Mouse (Mus musculus) heart, embryonic 16.5 days (tissue): Measurements from ENCODE around the gene Kcnj11. TPM values are rescaled to one million over a fixed set of nuclear protein-coding genes. Genes with fewer than 3 reads are reported as not detected.

Experiments
- ATAC-seq: fragments of 200-750 bp; cut with Nextera tagmentation; replicated peaks from 2 replicates; pipeline ENCODE4 v1.8.0; 2017; ENCODE audit warnings: moderate number of reproducible peaks; ENCODE audit not compliant: insufficient read depth, low FRiP score; ENCODE audit errors: extremely low read depth
- H3K27ac ChIP-seq: fragments of 300-500 bp; sonication (generic); 2 replicates; pipeline ENCODE4 v1.5.1; 2014; ENCODE audit warnings: mild to moderate bottlenecking, low read length, control low read depth, moderate library complexity
- H3K27me3 ChIP-seq: fragments of 300-500 bp; sonication (generic); 2 replicates; pipeline ENCODE4 v1.6.1; 2014; ENCODE audit warnings: low read length, mixed read lengths; ENCODE audit not compliant: control insufficient read depth, insufficient read depth
- H3K36me3 ChIP-seq: fragments of 300-500 bp; sonication (generic); 2 replicates; pipeline ENCODE4 v1.6.1; 2014; ENCODE audit not compliant: control insufficient read depth, insufficient read depth
- H3K4me1 ChIP-seq: fragments of 300-500 bp; sonication (generic); 2 replicates; pipeline ENCODE4 v1.6.1; 2014; ENCODE audit warnings: low read length, mixed read lengths; ENCODE audit not compliant: control insufficient read depth, insufficient read depth
- H3K4me2 ChIP-seq: fragments of 300-500 bp; sonication (generic); 2 replicates; pipeline ENCODE4 v1.6.1; 2014; ENCODE audit warnings: low read depth, mild to moderate bottlenecking, control low read depth, low read length
- H3K4me3 ChIP-seq: fragments of 300-500 bp; sonication (generic); 2 replicates; pipeline ENCODE4 v1.5.1; 2014; ENCODE audit warnings: mild to moderate bottlenecking, control low read depth, low read length
- H3K9ac ChIP-seq: fragments of 300-500 bp; sonication (generic); 2 replicates; pipeline ENCODE4 v1.6.1; 2014; ENCODE audit warnings: low read length, control low read depth
- H3K9me3 ChIP-seq: fragments of 300-500 bp; sonication (generic); replicated peaks from 2 replicates; pipeline ENCODE4 v1.6.1; 2016; ENCODE audit warnings: low read length; ENCODE audit not compliant: control insufficient read depth
- WGBS: fragments of 180-500 bp; shearing (Covaris S2); extraction: QIAGEN DNeasy Blood & Tissue Kit; methylation state at CpG from one replicate; pipeline ENCODE4 v1.1.7; 2014; 5-methylcytosine and 5-hydroxymethylcytosine counted together
- polyA plus RNA-seq: library from polyadenylated mRNA; unstranded; fragments of >200 nt; fragmentation: Nextera tagmentation; extraction: Ambion mirVana; gene quantifications from 2 replicates; pipeline ENCODE4 v1.2.1, GENCODE M21; 2015

The Kcnj11 gene
- polyA plus RNA-seq, 1 experiment from 2014 or later, result 10.4 TPM

DNA sequence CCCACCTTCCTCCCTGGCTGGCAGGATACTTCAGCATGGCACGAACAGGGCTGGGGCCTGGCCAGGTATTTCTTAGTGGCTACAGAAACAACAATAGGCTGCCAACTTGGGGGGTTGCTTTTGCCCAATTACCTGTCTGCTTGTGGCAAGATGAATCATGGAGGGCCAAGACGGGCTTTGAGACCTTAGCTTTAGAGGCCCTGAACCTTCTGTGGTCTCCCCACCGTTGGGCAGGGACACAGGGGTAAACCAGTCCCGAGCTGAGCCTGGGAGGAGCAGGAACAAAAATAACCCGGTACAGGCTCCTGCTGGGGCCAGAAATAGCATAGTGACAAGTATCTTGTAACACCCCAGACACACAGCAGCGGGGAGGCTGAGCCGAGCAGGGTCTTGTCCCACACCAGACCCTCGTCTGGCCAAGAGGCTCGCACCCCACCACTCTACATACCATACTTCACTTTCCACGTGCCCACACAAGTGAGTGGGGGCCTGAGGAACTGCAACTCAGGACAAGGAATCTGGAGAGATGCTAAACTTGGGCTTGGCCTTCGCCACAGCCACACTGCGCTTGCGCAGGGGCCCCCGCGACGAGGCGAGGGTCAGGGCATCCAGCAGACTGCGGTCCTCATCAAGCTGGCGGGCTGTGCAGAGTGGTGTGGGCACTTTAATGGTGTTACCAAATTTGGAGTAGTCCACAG, 2.2 kb downstream of the Kcnj11 start:
- H3K9ac ChIP-seq, result peak overlapping the region; percentile 82
- no peaks in the 10 kb centered on the region for H3K36me3 ChIP-seq
- peak; percentile 73 for ATAC-seq
- H3K4me1 ChIP-seq, result peaks cover 10% of the 10 kb centered on the region
- WGBS, result 49% methylated on average over 19 of the region's 19 CpGs
- H3K4me3 ChIP-seq, result peak overlapping the region; percentile 52
- peak overlapping the region; percentile 71 for H3K4me2 ChIP-seq
- H3K27me3 ChIP-seq, result no peaks in the 10 kb centered on the region
- peak overlapping the region; percentile 99 for H3K27ac ChIP-seq
- no peaks in the 10 kb centered on the region for H3K9me3 ChIP-seq

DNA sequence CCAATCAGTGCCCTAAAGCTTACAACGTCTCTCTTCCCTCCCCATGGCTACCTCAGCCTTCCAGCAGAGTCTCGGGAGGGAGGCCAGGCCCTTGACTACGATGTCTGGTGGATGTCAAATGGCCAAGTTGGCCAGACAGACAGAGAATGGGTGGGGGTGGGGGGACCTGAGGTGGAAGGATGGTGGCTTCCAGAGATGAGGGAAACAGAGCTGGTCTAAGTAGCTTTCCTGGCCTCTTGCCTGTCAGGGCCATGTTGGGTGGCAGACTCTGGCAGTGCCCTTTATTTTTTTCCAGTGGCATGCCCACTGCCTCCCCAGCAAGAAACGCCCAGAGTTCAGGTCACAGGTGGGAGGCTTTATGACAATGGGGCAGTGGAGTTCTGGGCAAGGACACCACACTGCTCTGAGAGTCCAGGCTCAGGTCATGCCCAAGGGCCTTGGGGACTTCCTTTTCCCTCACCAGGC, 3.2 kb downstream of the Kcnj11 start:
- H3K9me3 ChIP-seq, result no peaks in the 10 kb centered on the region
- H3K9ac ChIP-seq, result peak overlapping the region; percentile 82
- no peaks in the 10 kb centered on the region for H3K36me3 ChIP-seq
- peak overlapping the region; percentile 52 for H3K4me3 ChIP-seq
- peak overlapping the region; percentile 71 for H3K4me2 ChIP-seq
- H3K27me3 ChIP-seq, result no peaks in the 10 kb centered on the region
- no peak for ATAC-seq
- H3K27ac ChIP-seq, result peak overlapping the region; percentile 99
- 25% methylated on average over 4 of the region's 4 CpGs for WGBS
- peaks cover 10% of the 10 kb centered on the region for H3K4me1 ChIP-seq

DNA sequence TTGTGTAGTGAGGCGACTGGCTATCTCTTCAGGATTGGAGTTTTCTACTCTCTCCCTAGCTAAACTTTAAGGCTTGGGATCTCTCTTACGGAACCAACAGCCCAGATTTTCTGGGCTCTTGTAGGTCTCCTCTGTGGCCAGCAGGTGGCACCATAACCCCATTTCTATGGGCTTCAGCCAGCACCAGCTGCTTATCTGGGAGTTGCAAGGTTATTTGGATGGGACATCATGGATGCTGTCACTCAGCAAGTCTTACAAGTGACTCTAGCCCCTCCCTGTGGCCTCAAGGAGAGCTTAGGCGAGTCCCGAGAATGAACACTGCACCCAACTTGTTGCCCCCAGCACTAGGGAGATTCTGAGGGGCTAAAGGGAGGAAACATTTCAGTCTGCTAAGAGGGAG, 4.4 kb downstream of the Kcnj11 start:
- Histone ChIP-seq H3K4me2 (peak overlapping the region; percentile 71), H3K27me3 (no peaks in the 10 kb centered on the region), H3K4me1 (peaks cover 10% of the 10 kb centered on the region), H3K9ac (peak overlapping the region; percentile 51; the same call in 1 of the 2 replicates), H3K36me3 (no peaks in the 10 kb centered on the region), H3K9me3 (no peaks in the 10 kb centered on the region), H3K27ac (peak overlapping the region; percentile 99; the same call in 1 of the 2 replicates), H3K4me3 (peak overlapping the region; percentile 52)
- 7% methylated on average over 4 of the region's 4 CpGs for WGBS
- peak; percentile 34 for ATAC-seq

DNA sequence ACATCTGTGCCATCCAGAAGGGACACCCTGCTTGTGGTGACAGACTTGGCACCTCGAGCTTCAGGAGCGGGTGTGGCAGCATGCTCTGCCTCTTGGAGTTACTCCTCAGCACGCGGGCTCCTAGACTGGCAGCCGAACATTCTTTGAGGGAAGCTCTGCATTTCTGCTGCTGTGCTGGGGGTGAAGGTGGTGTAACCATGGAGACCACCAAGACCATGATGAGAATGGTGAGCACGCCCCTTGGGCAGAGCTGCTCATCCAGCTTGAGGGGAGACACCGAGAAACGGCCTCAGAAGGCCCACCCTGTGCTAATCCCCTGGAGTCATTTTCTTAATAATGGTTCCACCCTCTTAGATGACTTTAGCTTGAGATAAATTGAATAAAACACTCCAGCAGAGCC, 7.8 kb downstream of the Kcnj11 start:
- no peak overlapping the region for H3K9ac ChIP-seq
- H3K27me3 ChIP-seq, result no peaks in the 10 kb centered on the region
- H3K4me3 ChIP-seq, result no peak overlapping the region
- peaks cover 10% of the 10 kb centered on the region for H3K4me1 ChIP-seq
- H3K9me3 ChIP-seq, result peaks cover 7% of the 10 kb centered on the region
- 65% methylated on average over 8 of the region's 8 CpGs for WGBS
- H3K27ac ChIP-seq, result no peak overlapping the region
- no peak overlapping the region for H3K4me2 ChIP-seq
- H3K36me3 ChIP-seq, result no peaks in the 10 kb centered on the region
- ATAC-seq, result no peak

DNA sequence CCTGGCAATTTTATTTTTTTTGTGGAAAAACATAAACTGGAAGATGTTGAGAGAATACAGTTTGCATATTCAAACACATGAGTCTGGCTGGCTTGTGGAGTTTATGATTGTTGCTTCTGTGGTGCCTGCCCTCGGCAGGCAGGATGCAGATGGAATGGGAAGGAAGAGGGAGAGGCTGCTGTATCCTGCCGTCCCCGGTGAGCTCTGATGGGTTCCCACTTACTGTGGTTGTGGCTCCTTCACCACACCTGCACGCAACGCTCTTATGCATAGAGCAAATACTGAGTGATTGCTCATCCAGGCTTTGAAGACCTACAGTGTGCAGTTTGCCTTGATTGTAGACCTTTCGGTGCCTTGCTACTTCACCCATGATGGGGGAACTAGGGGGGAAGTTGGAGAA, 12.3 kb downstream of the Kcnj11 start:
- Histone ChIP-seq H3K4me3 (no peak overlapping the region), H3K9me3 (peaks cover 7% of the 10 kb centered on the region), H3K4me2 (no peak overlapping the region), H3K27me3 (no peaks in the 10 kb centered on the region), H3K27ac (no peak overlapping the region), H3K4me1 (peaks cover 9% of the 10 kb centered on the region), H3K9ac (no peak overlapping the region), H3K36me3 (no peaks in the 10 kb centered on the region)
- ATAC-seq, result no peak
- WGBS, result 75% methylated on average over 6 of the region's 6 CpGs

DNA sequence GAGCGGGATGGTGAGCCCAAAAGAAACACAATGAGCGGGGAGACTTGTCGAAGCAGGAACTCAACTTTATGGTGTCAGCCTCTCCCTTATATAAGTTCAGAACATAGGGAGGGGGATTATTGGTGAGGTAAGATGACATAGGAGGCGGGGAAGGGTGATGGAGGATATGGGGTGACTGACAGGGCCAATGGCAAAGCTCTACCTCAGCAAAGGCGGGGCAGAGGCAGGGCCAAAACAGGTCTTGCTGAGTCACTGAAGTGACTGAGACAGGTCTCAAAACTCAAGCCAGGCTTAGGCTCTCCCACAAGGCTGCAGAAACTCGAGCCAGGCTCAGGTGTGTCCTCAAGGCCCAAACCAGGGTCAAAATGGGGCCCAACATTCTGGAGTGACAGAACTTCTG, 14.2 kb downstream of the Kcnj11 start:
- H3K9me3 ChIP-seq, result peaks cover 7% of the 10 kb centered on the region
- H3K4me1 ChIP-seq, result peaks cover 12% of the 10 kb centered on the region
- H3K4me3 ChIP-seq, result no peak overlapping the region
- no peaks in the 10 kb centered on the region for H3K27me3 ChIP-seq
- H3K4me2 ChIP-seq, result no peak overlapping the region
- H3K36me3 ChIP-seq, result peaks cover 9% of the 10 kb centered on the region
- no peak overlapping the region for H3K9ac ChIP-seq
- no peak overlapping the region for H3K27ac ChIP-seq
- 87% methylated on average over 6 of the region's 6 CpGs for WGBS
- ATAC-seq, result no peak

DNA sequence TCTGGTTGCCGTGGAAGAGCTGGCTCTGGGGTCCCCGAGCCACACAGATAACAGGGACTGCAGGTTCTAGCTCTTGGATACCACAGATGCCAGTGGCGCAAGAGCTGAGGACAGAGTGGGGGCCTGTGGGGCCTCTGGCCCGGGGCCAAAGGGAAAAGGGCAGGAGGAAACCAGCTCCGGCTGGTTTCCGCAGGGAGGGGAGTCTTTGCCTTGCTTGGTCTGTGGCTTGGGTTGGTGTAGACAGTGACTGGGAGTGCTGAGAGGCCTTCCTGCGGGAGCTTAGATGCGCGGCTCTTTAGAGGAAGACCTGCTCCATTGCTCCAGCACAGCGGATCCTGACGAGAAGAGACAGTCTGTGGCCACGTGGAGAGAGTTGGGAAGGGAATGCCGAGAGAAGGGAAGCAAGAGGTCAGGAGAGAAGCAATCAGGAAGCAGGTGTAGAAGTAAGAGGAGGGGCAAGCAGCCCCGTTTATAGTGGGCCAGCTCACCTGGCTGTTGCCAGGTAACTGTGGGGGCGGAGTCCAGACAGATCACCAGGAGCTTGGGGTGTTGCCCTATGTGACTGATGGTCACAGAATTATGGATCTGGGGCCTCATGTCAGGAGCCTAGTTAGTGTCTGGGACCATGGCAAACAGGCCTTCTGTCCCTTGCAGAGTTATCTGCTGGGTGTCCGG, 15.6 kb downstream of the Kcnj11 start:
- H3K9me3 ChIP-seq, result peaks cover 7% of the 10 kb centered on the region
- 42% methylated on average over 16 of the region's 16 CpGs for WGBS
- no peak overlapping the region for H3K4me2 ChIP-seq
- H3K36me3 ChIP-seq, result peaks cover 15% of the 10 kb centered on the region
- peak; percentile 38; the same call in 1 of the 2 replicates for ATAC-seq
- H3K4me3 ChIP-seq, result no peak overlapping the region
- no peaks in the 10 kb centered on the region for H3K27me3 ChIP-seq
- peaks cover 12% of the 10 kb centered on the region for H3K4me1 ChIP-seq
- H3K27ac ChIP-seq, result no peak overlapping the region
- no peak overlapping the region for H3K9ac ChIP-seq

DNA sequence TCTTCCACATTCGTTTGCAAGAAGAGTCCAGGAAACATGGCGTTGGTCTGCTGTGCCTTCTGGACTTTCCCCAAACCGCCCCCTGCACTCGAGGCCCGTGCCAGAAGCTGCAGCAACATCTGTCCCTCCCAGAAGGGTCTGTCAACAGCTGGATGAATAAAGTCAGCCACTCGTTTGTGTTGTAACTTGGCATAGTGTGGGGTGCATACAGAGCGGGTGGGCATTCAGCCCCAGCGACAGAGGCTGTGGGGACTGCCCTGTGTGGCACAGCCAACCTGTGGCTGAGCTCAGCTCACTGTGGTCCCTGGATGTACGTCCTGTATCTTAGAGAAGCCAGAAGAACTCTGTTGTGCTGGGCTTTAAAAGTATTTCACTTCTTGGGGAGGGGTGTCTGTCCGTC, 16.5 kb downstream of the Kcnj11 start:
- Histone ChIP-seq H3K27ac (no peak overlapping the region), H3K4me2 (no peak overlapping the region), H3K9ac (no peak overlapping the region), H3K9me3 (peaks cover 5% of the 10 kb centered on the region), H3K4me1 (peaks cover 12% of the 10 kb centered on the region), H3K36me3 (peaks cover 15% of the 10 kb centered on the region), H3K27me3 (no peaks in the 10 kb centered on the region), H3K4me3 (no peak overlapping the region)
- ATAC-seq, result no peak
- WGBS, result 66% methylated on average over 10 of the region's 10 CpGs

DNA sequence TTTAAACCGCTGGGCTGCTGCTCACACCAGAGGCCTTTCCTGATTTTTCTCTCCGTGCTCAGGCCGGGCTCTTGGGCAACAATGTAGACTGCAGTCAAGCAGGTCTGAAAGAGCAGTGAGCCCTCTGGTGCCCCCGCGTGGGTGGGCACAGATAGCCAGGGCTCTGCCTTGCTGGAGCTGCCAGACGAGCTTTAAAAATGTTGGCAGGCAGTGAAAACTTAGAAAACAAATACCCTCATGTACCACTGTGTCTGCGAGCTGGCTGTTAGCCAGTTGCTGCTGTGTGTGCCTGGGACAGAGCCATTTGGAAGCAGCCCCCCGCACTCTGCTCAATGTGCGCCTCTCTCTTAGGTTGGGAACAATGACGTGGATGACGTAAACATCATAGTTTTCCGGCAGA, 22.9 kb downstream of the Kcnj11 start:
- no peak for ATAC-seq
- H3K9me3 ChIP-seq, result no peaks in the 10 kb centered on the region
- no peak overlapping the region for H3K9ac ChIP-seq
- no peak overlapping the region for H3K4me3 ChIP-seq
- peaks cover 4% of the 10 kb centered on the region; the same call in 1 of the 2 replicates for H3K4me1 ChIP-seq
- H3K4me2 ChIP-seq, result no peak overlapping the region
- no peaks in the 10 kb centered on the region for H3K27me3 ChIP-seq
- H3K27ac ChIP-seq, result no peak overlapping the region
- WGBS, result 77% methylated on average over 12 of the region's 12 CpGs
- peaks cover 32% of the 10 kb centered on the region for H3K36me3 ChIP-seq
